9 mouse cellular contexts compared by ENCODE assay signal in genomic region chr6:100127221-100128143, GRCm38 (mm10).
A peak's percentile ranks its signal among the peaks of the same experiment; 100 is the strongest.
DNase-seq lines count a peak whose midpoint lies in the region; ATAC-seq lines count a peak whose summit lies in the region.
"Had no signal": no experiment of that assay in that cellular context is flagged by ENCODE, and none has a peak within 500 bp of the region (broad histone marks: within the 10 kb centered on the region; RNA-seq: fewer than 3 reads in every experiment).

No protein-coding gene starts in this region.

- 46% methylated on average over 15 of the region's 15 CpGs for WGBS in hindbrain, embryonic 12.5 days

- no peak overlapping the region for H3K9ac ChIP-seq in hindbrain, embryonic 12.5 days

- peak; percentile 71 for ATAC-seq in hindbrain, embryonic 12.5 days (ENCODE audit: low FRiP score)
- no peak for ATAC-seq in CD4-positive, CD25-positive, alpha-beta regulatory T cell, adult 4 months

- H3K4me1 ChIP-seq in hindbrain, embryonic 12.5 days, result peaks cover 12% of the 10 kb centered on the region; the same call in 1 of the 2 replicates

- no peak overlapping the region for H3K4me3 ChIP-seq in hindbrain, embryonic 12.5 days

- DNase-seq in Muller cell, postnatal 12 days (ENCODE audit: inconsistent ontology term), result peak; percentile 90
- DNase-seq in cerebellum, adult 9-11 months, result peak; percentile 82
- peak; percentile 65 for DNase-seq in frontal cortex, postnatal 25 days (ENCODE audit: low spot score in 2 of 2)
- peak; percentile 87 for DNase-seq in layer of hippocampus, adult 9-11 months
- DNase-seq in lung, postnatal 10 days, result peak; percentile 95
- DNase-seq in right cerebral cortex, adult 2 months (ENCODE audit: low spot score in 2 of 2), result peak; percentile 83 to 84

- no peak overlapping the region for H3K27ac ChIP-seq in hindbrain, embryonic 12.5 days

- no peaks in the 10 kb centered on the region for H3K36me3 ChIP-seq in hindbrain, embryonic 12.5 days
- H3K36me3 ChIP-seq: G1E had no signal

- H3K27me3 ChIP-seq in hindbrain, embryonic 12.5 days, result peaks cover 41% of the 10 kb centered on the region

- H3K4me2 ChIP-seq in hindbrain, embryonic 12.5 days (replicated peaks), result no peak overlapping the region

- H3K9me3 ChIP-seq in hindbrain, embryonic 12.5 days (replicated peaks), result no peaks in the 10 kb centered on the region
